Mouse (Mus musculus): ENCODE results near the gene Chodl. TPM values are rescaled to one million over a fixed set of nuclear protein-coding genes. Genes with fewer than 3 reads are reported as not detected.

Chodl gene
- 0.05 and 0.08 TPM in 2 replicates for polyA plus RNA-seq (2012; rRNA removed)

- TF ChIP-seq POLR2A (IDR thresholded peaks at IDR 0.05; ENCODE audit: control insufficient read depth, extremely low read depth, insufficient read depth, low read length, poor library complexity) (no peak), CTCF (IDR thresholded peaks at IDR 0.05; ENCODE audit: borderline replicate concordance, control insufficient read depth, extremely low read depth, insufficient read depth, low read length, poor library complexity) (no peak)
- WGBS = 18% methylated on average over 19 of the region's 19 CpGs
- H3K4me1 ChIP-seq (replicated peaks; ENCODE audit: control insufficient read depth, insufficient read depth, low read length) = no peaks in the 10 kb centered on the region
- DNase-seq = no peak
- no peak within 1 kb of the TSS for H3K27ac ChIP-seq (ENCODE audit: control insufficient read depth, insufficient read depth, low read length)
- no peaks in the 10 kb centered on the region for H3K27me3 ChIP-seq (ENCODE audit: control insufficient read depth, insufficient read depth, low read length)
- no peaks in the 10 kb centered on the region for H3K36me3 ChIP-seq (ENCODE audit: control insufficient read depth, insufficient read depth, low read length)
- no peak within 1 kb of the TSS for H3K4me3 ChIP-seq (ENCODE audit: control insufficient read depth, insufficient read depth, low read length)
Observed at GRCm38 (mm10) chr16:78930382-78931286, at the start of gene Chodl. Chodl (plus strand) TSS chr16:78930948.

GRCm38 (mm10) chr16:78922644-78923043, 8.1 kb upstream of the Chodl start:
- H3K36me3 ChIP-seq (ENCODE audit: control insufficient read depth, insufficient read depth, low read length) = no peaks in the 10 kb centered on the region
- H3K4me1 ChIP-seq (replicated peaks; ENCODE audit: control insufficient read depth, insufficient read depth, low read length) = no peaks in the 10 kb centered on the region
- no peaks in the 10 kb centered on the region for H3K27me3 ChIP-seq (ENCODE audit: control insufficient read depth, insufficient read depth, low read length)
- no peak for DNase-seq
- TF ChIP-seq CTCF (IDR thresholded peaks at IDR 0.05; ENCODE audit: borderline replicate concordance, control insufficient read depth, extremely low read depth, insufficient read depth, low read length, poor library complexity) = no peak
- TF ChIP-seq POLR2A (IDR thresholded peaks at IDR 0.05; ENCODE audit: control insufficient read depth, extremely low read depth, insufficient read depth, low read length, poor library complexity) = no peak
- 75% methylated on average over 5 of the region's 5 CpGs for WGBS
- H3K4me3 ChIP-seq (ENCODE audit: control insufficient read depth, insufficient read depth, low read length) = no peak overlapping the region
- H3K27ac ChIP-seq (ENCODE audit: control insufficient read depth, insufficient read depth, low read length) = no peak overlapping the region

- Histone ChIP-seq H3K4me1 (replicated peaks; ENCODE audit: control insufficient read depth, insufficient read depth, low read length) (no peaks in the 10 kb centered on the region), H3K4me3 (ENCODE audit: control insufficient read depth, insufficient read depth, low read length) (no peak overlapping the region), H3K36me3 (ENCODE audit: control insufficient read depth, insufficient read depth, low read length) (no peaks in the 10 kb centered on the region), H3K27me3 (ENCODE audit: control insufficient read depth, insufficient read depth, low read length) (no peaks in the 10 kb centered on the region), H3K27ac (ENCODE audit: control insufficient read depth, insufficient read depth, low read length) (no peak overlapping the region)
- 16% methylated on average over 16 of the region's 16 CpGs for whole genome bisulfite sequencing
- DNase-seq = no peak
- TF ChIP-seq CTCF (IDR thresholded peaks at IDR 0.05; ENCODE audit: borderline replicate concordance, control insufficient read depth, extremely low read depth, insufficient read depth, low read length, poor library complexity) = no peak
- TF ChIP-seq POLR2A (IDR thresholded peaks at IDR 0.05; ENCODE audit: control insufficient read depth, extremely low read depth, insufficient read depth, low read length, poor library complexity) = no peak
Observed at GRCm38 (mm10) chr16:78931287-78932025, 708 bp downstream of the Chodl start.

- no peak overlapping the region for H3K4me3 ChIP-seq (ENCODE audit: control insufficient read depth, insufficient read depth, low read length)
- WGBS = 95% methylated on average over 2 of the region's 2 CpGs
- no peaks in the 10 kb centered on the region for H3K4me1 ChIP-seq (replicated peaks; ENCODE audit: control insufficient read depth, insufficient read depth, low read length)
- no peak for TF ChIP-seq CTCF (IDR thresholded peaks at IDR 0.05; ENCODE audit: borderline replicate concordance, control insufficient read depth, extremely low read depth, insufficient read depth, low read length, poor library complexity)
- no peak for TF ChIP-seq POLR2A (IDR thresholded peaks at IDR 0.05; ENCODE audit: control insufficient read depth, extremely low read depth, insufficient read depth, low read length, poor library complexity)
- DNase-seq = no peak
- H3K27me3 ChIP-seq (ENCODE audit: control insufficient read depth, insufficient read depth, low read length) = no peaks in the 10 kb centered on the region
- H3K36me3 ChIP-seq (ENCODE audit: control insufficient read depth, insufficient read depth, low read length) = no peaks in the 10 kb centered on the region
- no peak overlapping the region for H3K27ac ChIP-seq (ENCODE audit: control insufficient read depth, insufficient read depth, low read length)
Observed at GRCm38 (mm10) chr16:78934298-78934697, 3.5 kb downstream of the Chodl start.

GRCm38 (mm10) chr16:78937755-78938154, 7.0 kb downstream of the Chodl start:
- no peak overlapping the region for H3K4me3 ChIP-seq (ENCODE audit: control insufficient read depth, insufficient read depth, low read length)
- H3K4me1 ChIP-seq (replicated peaks; ENCODE audit: control insufficient read depth, insufficient read depth, low read length) = no peaks in the 10 kb centered on the region
- H3K27ac ChIP-seq (ENCODE audit: control insufficient read depth, insufficient read depth, low read length) = no peak overlapping the region
- H3K36me3 ChIP-seq (ENCODE audit: control insufficient read depth, insufficient read depth, low read length) = no peaks in the 10 kb centered on the region
- no peaks in the 10 kb centered on the region for H3K27me3 ChIP-seq (ENCODE audit: control insufficient read depth, insufficient read depth, low read length)
- no peak for DNase-seq
- TF ChIP-seq CTCF (IDR thresholded peaks at IDR 0.05; ENCODE audit: borderline replicate concordance, control insufficient read depth, extremely low read depth, insufficient read depth, low read length, poor library complexity) (no peak), POLR2A (IDR thresholded peaks at IDR 0.05; ENCODE audit: control insufficient read depth, extremely low read depth, insufficient read depth, low read length, poor library complexity) (no peak)
- WGBS = 79% methylated on average over 8 of the region's 8 CpGs

GRCm38 (mm10) chr16:78950359-78950758, 19.6 kb downstream of the Chodl start:
- Histone ChIP-seq H3K27ac (ENCODE audit: control insufficient read depth, insufficient read depth, low read length) (no peak overlapping the region), H3K4me1 (replicated peaks; ENCODE audit: control insufficient read depth, insufficient read depth, low read length) (no peaks in the 10 kb centered on the region), H3K27me3 (ENCODE audit: control insufficient read depth, insufficient read depth, low read length) (no peaks in the 10 kb centered on the region), H3K4me3 (ENCODE audit: control insufficient read depth, insufficient read depth, low read length) (no peak overlapping the region), H3K36me3 (ENCODE audit: control insufficient read depth, insufficient read depth, low read length) (no peaks in the 10 kb centered on the region)
- DNase-seq = no peak
- TF ChIP-seq POLR2A (IDR thresholded peaks at IDR 0.05; ENCODE audit: control insufficient read depth, extremely low read depth, insufficient read depth, low read length, poor library complexity) (no peak), CTCF (IDR thresholded peaks at IDR 0.05; ENCODE audit: borderline replicate concordance, control insufficient read depth, extremely low read depth, insufficient read depth, low read length, poor library complexity) (no peak)
- WGBS = 81% methylated on average over 4 of the region's 4 CpGs
